Mouse (Mus musculus) embryonic fibroblast, embryonic 13.5 days (primary cell): ENCODE data around the gene Mrpl36.

Source experiments
- CTCF ChIP-seq: IDR thresholded peaks from 2 replicates; pipeline ENCODE4 v1.5.1; 2011; ENCODE audit warnings: mild to moderate bottlenecking, control low read depth, low read length, moderate library complexity, borderline replicate concordance; ENCODE audit not compliant: insufficient read depth
- POLR2A ChIP-seq: IDR thresholded peaks from 2 replicates; pipeline ENCODE4 v1.6.1; 2011; ENCODE audit warnings: low read depth, mild to moderate bottlenecking, control low read depth, low read length, moderate library complexity

DNA sequence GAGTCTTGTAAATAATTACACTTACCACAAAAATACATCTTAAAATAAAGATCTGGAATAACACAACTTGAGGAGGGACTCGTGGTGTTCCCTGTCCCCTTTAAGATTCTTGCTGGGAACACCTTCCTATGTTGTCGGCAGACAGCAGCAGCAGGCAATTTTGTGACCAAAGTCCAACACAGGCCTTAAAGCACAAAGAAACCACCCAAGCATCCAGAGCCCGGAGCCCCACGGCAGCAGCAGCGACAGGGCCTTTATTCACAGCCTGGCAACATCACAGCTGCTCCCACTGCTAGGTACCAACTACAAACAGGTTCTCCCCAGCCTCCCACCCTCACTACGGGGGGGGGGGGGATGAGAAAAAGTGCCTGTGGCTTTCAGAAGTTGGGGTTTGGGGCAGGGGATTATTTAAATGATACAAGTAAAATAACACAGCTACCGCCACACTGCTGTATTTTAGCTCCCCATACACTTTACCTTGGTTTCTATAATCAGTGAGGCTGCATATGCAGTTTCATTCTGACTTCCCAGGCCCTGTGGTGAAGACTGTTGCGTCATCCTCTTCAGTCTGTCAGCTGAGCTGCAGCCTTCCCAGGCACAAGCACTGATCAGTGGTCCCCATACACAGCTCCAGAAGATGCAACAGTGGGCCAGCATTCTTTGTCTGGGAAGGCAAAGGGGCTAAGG, 22.8 kb upstream of the Mrpl36 start:
- TF ChIP-seq POLR2A (no peak), CTCF (no peak)
